Mouse (Mus musculus) embryonic fibroblast, embryonic 13.5 days (primary cell): ENCODE results near the gene Rab12.
"Not testable (repeated sequence)": the region's sequence is repeated elsewhere in the genome, so short reads cannot be mapped to it uniquely, and the experiment has no call there.

Experiments used
- CTCF ChIP-seq: IDR thresholded peaks from 2 replicates; pipeline ENCODE4 v1.5.1; 2011; ENCODE audit warnings: mild to moderate bottlenecking, control low read depth, low read length, moderate library complexity, borderline replicate concordance; ENCODE audit not compliant: insufficient read depth
- POLR2A ChIP-seq: IDR thresholded peaks from 2 replicates; pipeline ENCODE4 v1.6.1; 2011; ENCODE audit warnings: low read depth, mild to moderate bottlenecking, control low read depth, low read length, moderate library complexity

GRCm38 (mm10) chr17:66522631-66523030 is 3.1 kb upstream of the Rab12 start:
- not testable (repeated sequence) for TF ChIP-seq CTCF, POLR2A
